Mouse (Mus musculus) olfactory bulb, adult 2 months (tissue): ENCODE results near the gene Prdx5. TPM values are rescaled to one million over a fixed set of nuclear protein-coding genes. Genes with fewer than 3 reads are reported as not detected.

Experiments used
- H3K27ac ChIP-seq: fragments of 200-500 bp; 2 replicates; pipeline ENCODE4 v1.5.1; 2012; ENCODE audit warnings: low read depth, low read length; ENCODE audit not compliant: insufficient read depth
- H3K4me1 ChIP-seq: fragments of 200-500 bp; 2 replicates; pipeline ENCODE4 v1.6.1; 2012; ENCODE audit warnings: low read length; ENCODE audit not compliant: control insufficient read depth, insufficient read depth
- H3K4me3 ChIP-seq: fragments of 200-500 bp; 2 replicates; pipeline ENCODE4 v1.5.1; 2012; ENCODE audit warnings: mild to moderate bottlenecking, low read depth, low read length, moderate library complexity; ENCODE audit not compliant: insufficient read depth
- CTCF ChIP-seq: fragments of 200-500 bp; IDR thresholded peaks from 2 replicates; pipeline ENCODE4 v1.5.1; 2012; ENCODE audit warnings: low read depth, mild to moderate bottlenecking, low read length, moderate library complexity; ENCODE audit not compliant: insufficient read depth
- POLR2A ChIP-seq: fragments of 200-500 bp; IDR thresholded peaks from 2 replicates; pipeline ENCODE4 v1.6.1; 2012; ENCODE audit warnings: mild to moderate bottlenecking, low read depth, low read length, moderate library complexity; ENCODE audit not compliant: insufficient read depth
- WGBS: fragments of 180-500 bp; shearing (Covaris S2); methylation state at CpG from one replicate; pipeline ENCODE4 v1.1.7; 2018; 5-methylcytosine and 5-hydroxymethylcytosine counted together
- polyA plus RNA-seq: library from polyadenylated mRNA; stranded (reverse); fragments of >200 nt; gene quantifications from 2 replicates; pipeline ENCODE4 v1.2.4, GENCODE M21; 2012; ENCODE audit warnings: low replicate concordance; ENCODE audit not compliant: missing spikeins, insufficient read depth, insufficient read length

Gene Prdx5
- polyA plus RNA-seq, 1 experiment, result not detected

DNA sequence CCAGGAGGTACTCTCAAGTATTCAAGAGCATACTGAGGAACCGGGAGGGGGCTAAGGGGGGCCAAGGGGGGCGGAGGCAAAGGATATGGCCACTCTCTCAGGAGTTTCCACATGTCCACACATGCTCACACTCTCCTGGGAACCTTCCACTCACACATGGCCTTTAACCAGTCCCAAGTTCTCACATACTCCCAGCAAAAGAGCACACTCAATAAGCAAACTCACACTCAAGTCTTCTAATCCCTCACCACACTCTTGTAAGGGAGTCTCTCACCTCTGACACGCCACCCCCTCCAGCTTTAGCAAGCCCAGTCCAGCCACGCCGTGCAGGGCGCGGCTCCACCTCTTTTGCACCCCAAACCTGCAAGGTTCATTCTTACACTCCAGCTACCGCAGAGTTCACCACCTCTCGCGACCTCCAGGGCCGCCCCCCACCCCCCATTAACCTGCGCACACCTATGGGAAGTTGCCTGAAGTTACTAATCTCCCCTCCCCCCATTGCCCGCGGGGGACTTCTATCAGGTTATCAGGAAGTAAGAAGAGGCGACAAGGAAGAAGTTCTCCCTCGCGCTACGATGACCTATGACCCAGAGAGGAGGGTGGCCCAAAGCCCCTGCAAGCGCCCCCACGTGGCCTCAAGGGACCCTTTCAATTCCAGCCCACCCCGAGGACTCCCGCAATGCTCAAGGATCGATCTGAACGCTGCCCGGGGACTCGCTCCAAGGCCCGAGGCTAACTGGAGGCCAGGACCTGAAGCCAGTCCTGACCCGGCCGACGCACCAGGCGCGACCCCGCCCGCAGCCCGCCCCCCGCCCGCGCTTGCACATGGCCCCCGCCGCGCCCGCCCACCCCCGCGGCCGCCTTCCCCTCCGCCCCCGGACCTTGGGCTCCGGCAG is 11.1 kb upstream of the Prdx5 start:
- H3K27ac ChIP-seq, result peak overlapping the region; percentile 67; the same call in 1 of the 2 replicates
- peak; percentile 5; the same call in 1 of the 2 replicates for TF ChIP-seq POLR2A
- TF ChIP-seq CTCF, result no peak

DNA sequence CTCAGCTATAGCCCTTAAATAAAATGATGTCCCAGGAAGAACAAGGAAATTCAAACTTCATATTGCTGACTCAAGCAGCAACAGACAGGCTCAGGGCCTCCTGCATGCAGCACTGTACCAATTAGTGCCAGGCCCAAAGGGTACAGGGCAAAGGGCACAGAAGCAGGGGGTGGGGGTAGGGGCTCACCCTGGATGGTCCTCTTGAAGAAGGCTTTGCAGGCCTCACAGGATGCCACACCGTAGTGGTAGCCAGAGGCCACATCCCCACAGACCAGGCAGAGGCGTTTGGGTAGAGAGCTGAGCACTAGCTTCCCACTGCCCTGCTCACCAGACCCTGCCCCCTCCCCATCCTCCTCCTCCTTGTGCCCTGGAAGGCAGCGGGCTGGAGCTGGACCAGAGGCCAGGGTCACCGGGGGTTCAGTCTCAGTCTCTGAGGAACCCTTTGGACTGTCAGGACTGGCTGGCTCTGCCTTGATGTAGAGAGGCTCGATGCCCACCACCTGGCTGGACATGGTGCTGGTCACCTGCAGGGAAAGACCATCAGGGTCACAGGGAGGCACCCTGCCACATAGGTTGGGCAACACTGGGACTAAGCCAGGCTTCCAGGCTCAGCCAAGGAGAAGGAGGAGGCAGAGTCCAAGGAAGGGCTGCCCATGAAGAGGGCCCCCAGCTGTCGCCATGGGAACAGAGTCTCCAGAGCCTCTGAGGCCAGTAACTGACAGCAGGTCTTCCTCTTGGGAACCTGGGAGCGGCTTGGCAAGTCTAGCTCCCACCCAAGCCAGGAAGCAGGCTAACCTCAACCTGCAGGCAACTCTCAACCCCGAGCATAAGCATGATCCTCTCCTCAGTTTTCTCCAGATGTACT is 10.2 kb upstream of the Prdx5 start:
- 32% methylated on average over 8 of the region's 8 CpGs for WGBS
- H3K4me3 ChIP-seq, result peak overlapping the region; percentile 81
- peaks cover 32% of the 10 kb centered on the region for H3K4me1 ChIP-seq
- no peak overlapping the region for H3K27ac ChIP-seq
- TF ChIP-seq POLR2A, result no peak
- no peak for TF ChIP-seq CTCF

More for the DNA sequence above, 11.1 kb upstream of the Prdx5 start:
- 2% methylated on average over 41 of the region's 48 CpGs for WGBS
- Histone ChIP-seq H3K4me3 (peak overlapping the region; percentile 81), H3K4me1 (peaks cover 41% of the 10 kb centered on the region)

GRCm38 (mm10) chr19:6919431-6919830 is 9.5 kb upstream of the Prdx5 start:
- peaks cover 25% of the 10 kb centered on the region for H3K4me1 ChIP-seq
- TF ChIP-seq POLR2A, result no peak
- TF ChIP-seq CTCF, result no peak
- no peak overlapping the region for H3K4me3 ChIP-seq
- H3K27ac ChIP-seq, result no peak overlapping the region

GRCm38 (mm10) chr19:6918321-6918720 is 8.4 kb upstream of the Prdx5 start:
- WGBS, result 85% methylated on average over 4 of the region's 4 CpGs
- peaks cover 29% of the 10 kb centered on the region for H3K4me1 ChIP-seq
- H3K27ac ChIP-seq, result no peak overlapping the region
- H3K4me3 ChIP-seq, result no peak overlapping the region
- no peak for TF ChIP-seq POLR2A
- TF ChIP-seq CTCF, result no peak

GRCm38 (mm10) chr19:6916496-6916895 is 6.6 kb upstream of the Prdx5 start:
- TF ChIP-seq CTCF (no peak), POLR2A (no peak)
- WGBS, result 79% methylated on average over 4 of the region's 4 CpGs
- Histone ChIP-seq H3K27ac (no peak overlapping the region), H3K4me3 (no peak overlapping the region), H3K4me1 (peaks cover 23% of the 10 kb centered on the region)

DNA sequence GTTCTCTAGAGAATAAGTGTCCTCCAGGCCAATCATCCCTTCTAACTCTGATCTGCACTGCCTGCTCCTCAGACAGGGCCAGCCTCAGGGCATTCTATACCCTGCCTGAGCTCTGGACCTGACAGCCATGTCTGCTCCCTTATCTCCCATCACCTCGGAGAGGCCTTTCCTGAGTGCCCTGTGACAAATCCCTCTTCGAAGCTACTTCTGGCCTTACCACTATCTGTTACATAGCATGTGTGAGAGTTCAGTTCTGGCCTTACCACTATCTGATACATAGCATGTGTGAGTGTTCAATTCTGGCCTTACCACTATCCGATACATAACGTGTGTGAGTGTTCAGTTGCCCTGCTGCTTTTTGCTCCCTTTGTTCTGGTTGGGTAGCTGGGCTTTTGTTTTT is 5.4 kb upstream of the Prdx5 start:
- 86% methylated on average over 4 of the region's 4 CpGs for WGBS
- Histone ChIP-seq H3K27ac (no peak overlapping the region), H3K4me1 (peaks cover 29% of the 10 kb centered on the region)

DNA sequence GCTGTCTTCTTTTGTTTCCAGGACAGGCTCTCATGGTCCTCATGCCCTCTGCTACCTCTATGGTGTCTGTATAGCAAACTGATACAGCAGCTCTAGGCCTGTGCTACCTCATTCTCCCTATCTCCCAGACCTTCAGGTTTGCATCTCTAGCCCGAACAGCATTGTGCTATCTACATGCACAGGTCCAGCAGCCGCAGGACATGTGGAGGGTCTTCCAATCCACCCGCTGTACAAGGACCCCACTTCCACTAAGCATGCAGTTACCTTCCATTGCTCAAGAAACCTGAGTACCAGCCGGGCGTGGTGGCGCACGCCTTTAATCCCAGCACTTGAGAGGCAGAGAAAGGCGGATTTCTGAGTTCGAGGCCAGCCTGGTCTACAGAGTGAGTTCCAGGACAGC is 4.6 kb upstream of the Prdx5 start:
- WGBS, result 91% methylated on average over 9 of the region's 9 CpGs
- Histone ChIP-seq H3K4me1 (peaks cover 24% of the 10 kb centered on the region; the same call in 1 of the 2 replicates), H3K27ac (no peak overlapping the region), H3K4me3 (no peak overlapping the region)
- no peak for TF ChIP-seq CTCF
- TF ChIP-seq POLR2A, result no peak

More for the DNA sequence above, 5.4 kb upstream of the Prdx5 start:
- no peak overlapping the region for H3K4me3 ChIP-seq
- TF ChIP-seq CTCF (no peak), POLR2A (no peak)

DNA sequence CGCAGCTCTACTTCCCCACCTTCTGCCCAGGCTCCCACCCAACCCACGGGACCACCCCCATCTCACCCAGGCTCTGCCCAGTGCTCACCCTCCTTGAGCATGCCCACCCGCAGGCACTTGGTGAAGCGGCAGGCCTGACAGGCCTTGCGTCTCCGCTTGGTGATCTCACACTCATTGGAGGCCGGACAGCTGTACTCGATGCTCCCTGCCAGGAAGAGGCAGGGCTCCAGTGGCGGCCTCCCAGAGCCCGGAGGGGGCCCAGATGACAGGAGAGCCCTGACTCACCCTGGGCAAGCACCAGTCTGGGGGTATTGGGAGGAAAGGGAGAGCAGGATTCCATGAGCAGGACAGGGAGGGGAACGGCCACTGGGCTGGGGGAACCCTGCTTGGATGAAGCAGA is 4.1 kb upstream of the Prdx5 start:
- Histone ChIP-seq H3K4me3 (no peak overlapping the region), H3K4me1 (peaks cover 24% of the 10 kb centered on the region; the same call in 1 of the 2 replicates), H3K27ac (no peak overlapping the region)
- 64% methylated on average over 11 of the region's 11 CpGs for WGBS
- TF ChIP-seq POLR2A (no peak), CTCF (no peak)
